Mouse (Mus musculus) heart, adult 9 months (tissue): ENCODE results near the gene Snapc3.
"Not testable (repeated sequence)": the region's sequence is repeated elsewhere in the genome, so short reads cannot be mapped to it uniquely, and the experiment has no call there.

ENCODE experiments used
- DNase-seq, 2 experiments: peaks; one replicate each; pipeline ENCODE4 v3.0.0; 2022; ENCODE audit warnings: low spot score in 2 of 2

The Snapc3 gene

DNA sequence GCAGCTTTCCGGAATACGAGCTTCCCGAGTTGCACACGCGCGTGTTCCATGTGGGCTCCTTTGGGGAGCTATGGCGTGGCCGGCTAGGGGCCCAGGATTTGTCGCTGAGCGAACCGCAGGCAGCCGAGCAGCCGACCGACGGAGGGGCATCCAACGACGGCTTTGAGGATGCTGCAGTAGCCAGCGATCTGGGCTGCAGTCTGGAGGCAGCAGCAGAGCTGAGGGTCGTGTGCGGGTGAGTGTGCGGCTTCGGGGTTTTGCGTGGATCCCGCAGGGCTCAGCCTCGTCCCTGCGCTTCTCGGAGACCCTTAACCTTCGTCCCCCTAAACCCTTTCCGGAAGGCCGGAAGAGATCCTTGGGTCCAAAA, 279 bp downstream of the Snapc3 start:
- DNase-seq: no peak

GRCm38 (mm10) chr4:83418781-83419180, 1.3 kb downstream of the Snapc3 start:
- no peak for DNase-seq

GRCm38 (mm10) chr4:83423641-83424040, 6.1 kb downstream of the Snapc3 start:
- no peak for DNase-seq

DNA sequence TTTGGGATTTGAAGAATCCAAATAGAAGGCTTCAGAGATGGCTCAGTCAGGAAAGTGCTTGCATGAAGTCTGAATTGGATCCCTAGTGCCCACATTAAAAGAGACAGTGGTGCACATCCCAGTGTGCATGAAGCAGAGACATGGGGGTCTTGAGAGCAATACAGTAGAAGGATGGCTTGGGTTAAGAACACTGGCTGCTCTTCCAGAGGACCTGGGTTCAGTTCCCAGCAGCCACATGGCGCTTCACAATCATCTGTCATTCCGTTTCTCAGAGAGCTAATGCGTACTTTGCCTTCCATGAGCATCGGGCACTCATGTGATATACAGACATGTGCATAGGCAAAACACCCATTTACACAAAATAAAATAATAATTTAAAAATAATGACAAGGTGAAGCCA, 7.6 kb downstream of the Snapc3 start:
- no peak for DNase-seq

DNA sequence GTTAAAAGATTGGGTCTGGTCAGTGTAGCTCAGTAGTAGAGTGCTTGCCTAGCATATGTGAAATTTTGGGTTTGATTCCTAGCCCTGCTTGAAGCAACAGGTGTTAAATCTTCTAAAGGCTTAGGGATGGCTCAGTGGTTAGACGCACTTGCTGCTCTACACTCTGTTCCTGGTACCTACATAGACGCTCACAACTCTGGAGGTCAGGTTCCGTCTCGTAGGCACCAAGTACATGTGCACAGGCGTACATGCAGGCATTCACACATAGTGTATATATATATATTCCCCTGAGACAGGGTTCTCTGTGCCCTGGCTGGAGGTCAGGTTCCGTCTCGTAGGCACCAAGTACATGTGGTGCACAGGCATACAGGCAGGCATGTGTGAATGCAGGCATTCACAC, 9.6 kb downstream of the Snapc3 start:
- DNase-seq: no peak

- DNase-seq: no peak
These were observed 10.2 kb downstream of the Snapc3 start for GRCm38 (mm10) chr4:83427696-83428095.

DNA sequence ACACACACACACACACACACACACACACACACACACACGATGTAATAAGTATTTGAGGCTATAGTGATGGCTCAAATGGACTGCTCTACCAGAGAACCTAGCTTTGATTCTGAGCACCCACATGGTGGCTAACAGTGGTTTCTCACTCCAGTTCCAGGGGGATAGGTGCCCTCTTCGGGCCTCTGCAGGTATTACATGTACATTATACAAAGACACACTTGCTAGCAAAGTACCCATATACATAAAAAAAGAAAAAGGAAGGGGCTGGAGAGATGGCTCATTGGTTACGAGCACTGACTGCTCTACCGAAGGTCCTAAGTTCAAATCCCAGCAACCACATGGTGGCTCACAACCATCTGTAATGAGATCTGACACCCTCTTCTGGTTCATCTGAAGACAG, 11.3 kb downstream of the Snapc3 start:
- DNase-seq: no peak

DNA sequence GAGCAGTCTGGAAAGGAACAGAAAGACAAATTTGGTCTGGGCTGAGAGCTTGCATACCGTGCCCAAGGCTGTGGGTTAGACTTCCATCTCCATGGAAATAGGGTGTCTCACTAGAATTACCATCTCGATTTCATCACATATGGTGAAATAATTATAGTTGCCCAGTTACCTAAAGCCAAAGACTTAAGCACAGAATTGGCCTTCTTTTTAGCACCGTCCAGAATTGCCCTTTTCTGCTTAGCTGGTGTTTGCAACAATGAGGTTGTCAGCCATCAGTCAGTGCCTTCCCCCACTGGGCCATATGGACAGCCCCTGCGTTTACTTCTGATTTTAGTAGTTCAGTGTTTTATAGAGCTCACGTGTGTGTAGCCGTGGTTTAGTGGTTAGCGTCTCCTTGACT, 14.4 kb downstream of the Snapc3 start:
- DNase-seq: no peak

- DNase-seq: no peak
These were observed 15.4 kb downstream of the Snapc3 start for GRCm38 (mm10) chr4:83432901-83433300.

DNA sequence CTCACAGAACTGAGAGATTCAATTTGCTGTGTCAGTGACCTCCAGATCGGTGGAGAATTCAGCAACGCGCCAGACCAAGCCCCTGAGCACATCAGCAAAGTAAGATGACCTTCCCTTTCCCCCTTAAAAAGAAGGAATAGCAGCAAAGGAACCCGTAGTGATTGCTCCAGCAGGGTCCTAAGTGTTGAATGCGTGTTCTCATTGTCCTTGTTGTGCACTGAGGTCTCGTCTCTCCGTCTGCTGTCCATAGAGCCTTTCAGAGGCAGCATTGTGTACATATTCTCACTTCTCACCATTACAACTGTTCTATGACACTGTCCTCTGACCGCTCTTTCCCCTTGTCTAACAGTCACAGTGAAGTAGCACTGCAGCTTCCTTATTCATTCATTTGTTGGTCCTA, 18.9 kb downstream of the Snapc3 start:
- no peak for DNase-seq

GRCm38 (mm10) chr4:83438116-83438515, 20.6 kb downstream of the Snapc3 start:
- DNase-seq: no peak

GRCm38 (mm10) chr4:83439045-83439444, 21.5 kb downstream of the Snapc3 start:
- no peak for DNase-seq

- no peak for DNase-seq
These were observed 23.5 kb downstream of the Snapc3 start for GRCm38 (mm10) chr4:83441050-83441449.

GRCm38 (mm10) chr4:83450785-83451184, 33.3 kb downstream of the Snapc3 start:
- DNase-seq: no peak

GRCm38 (mm10) chr4:83460106-83460505, 42.6 kb downstream of the Snapc3 start:
- DNase-seq: no peak

DNA sequence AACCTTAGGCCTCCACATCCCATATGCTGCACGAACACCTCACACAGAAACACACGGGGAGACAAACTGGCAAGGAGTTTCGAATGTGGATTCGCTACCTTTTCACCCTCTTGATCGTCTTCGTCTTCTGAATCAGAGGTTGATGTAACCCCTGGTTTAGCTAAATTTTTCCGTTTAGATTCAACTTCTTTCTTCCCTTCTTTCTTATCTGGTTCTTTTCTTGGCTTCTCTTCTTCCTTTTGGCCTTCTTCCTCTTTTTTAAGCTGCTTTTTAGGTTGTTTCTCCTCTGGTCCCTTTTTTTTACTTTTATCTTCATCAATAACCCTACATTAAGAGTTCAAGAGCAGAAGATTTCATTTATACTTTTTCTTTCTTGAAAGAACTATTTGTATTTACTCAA, 47.3 kb downstream of the Snapc3 start:
- DNase-seq: no peak

DNA sequence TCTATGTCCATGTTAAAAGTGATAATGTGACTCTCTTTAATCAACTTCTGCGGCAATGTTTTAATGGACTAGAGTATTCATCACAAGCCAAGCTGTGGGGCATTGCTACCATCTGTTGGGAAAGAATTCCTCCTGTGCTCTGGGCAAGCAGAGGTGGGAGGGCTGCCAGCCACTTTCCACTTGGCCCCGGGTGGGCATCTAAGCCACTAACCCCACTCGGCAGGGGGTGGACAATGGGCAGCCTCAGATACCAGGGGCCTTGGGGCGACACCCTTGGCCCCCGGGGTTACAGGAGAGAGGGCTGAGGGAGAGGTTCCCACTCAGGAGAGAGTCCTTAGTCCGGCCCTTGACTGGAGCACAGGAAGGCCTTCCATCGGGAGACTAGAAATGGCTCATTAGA, 50.1 kb downstream of the Snapc3 start:
- DNase-seq: no peak

GRCm38 (mm10) chr4:83468208-83468607, 50.7 kb downstream of the Snapc3 start:
- DNase-seq: no peak

GRCm38 (mm10) chr4:83485250-83485649, 67.7 kb downstream of the Snapc3 start:
- DNase-seq: no peak

GRCm38 (mm10) chr4:83485735-83486116, 68.2 kb downstream of the Snapc3 start:
- peak; percentile 73 to 75 for DNase-seq

DNA sequence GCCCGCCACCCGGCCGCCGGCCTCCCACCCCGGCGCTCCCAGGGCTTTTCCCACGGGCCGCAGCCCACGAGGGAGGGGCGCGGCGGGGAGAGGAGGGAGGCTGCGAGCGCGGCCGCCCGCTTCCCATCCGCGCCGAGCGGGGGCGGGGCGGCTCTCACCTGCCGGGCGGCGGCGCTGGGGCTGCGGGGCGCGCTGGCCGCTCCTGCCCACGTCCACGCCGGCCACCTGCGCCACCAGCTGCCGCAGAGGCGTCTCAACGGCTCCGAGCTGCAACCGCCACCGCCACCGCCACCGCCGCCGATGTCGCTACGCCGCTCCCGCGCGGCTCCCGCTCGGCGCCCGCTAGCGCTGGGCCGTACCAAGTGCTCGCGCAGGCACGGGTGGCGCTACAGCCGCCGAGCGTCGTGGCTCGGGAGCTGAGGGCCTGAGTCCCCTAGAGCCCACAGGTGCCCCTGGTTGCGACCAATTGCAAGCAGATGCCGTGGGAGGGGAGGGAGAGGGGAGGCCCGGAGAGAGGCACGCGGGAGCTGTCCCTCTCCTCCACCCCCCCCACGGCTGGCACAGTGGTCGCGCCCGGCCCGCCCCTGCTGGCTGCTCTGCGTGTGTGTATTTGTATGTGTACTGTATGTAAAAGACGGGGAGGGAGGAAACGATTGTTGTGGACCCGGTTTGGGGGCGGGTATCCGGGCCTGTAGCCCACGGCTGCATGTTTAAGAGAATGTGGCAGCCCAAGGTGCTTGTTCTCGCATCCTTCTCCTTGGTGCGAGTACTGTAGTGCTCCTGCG, 68.8 kb downstream of the Snapc3 start, which contains the start of gene Psip1:
TSS of gene Psip1 (minus strand) at position 343 of the 785 bp plus-strand sequence.
- DNase-seq: peak; percentile 69 to 83

DNA sequence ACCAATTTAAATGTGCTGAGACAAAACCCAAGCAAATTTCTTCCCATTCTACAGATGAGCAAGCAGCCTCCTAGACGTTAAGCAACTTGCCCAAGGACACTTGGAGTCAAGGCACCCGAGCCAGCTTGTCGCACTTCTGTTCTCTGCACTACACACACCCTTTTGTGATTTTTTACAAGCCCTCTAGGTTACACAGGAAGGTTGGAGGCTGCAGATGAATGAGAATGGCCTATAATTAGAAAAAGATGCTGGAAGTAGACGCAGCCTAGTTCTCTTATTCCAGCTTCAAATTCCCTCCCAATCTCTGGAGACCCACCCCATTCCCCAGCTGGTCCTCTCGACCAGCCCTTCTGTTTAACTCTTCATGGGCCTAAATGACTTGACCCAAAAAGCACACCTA, 71.6 kb downstream of the Snapc3 start:
- DNase-seq: no peak

GRCm38 (mm10) chr4:83493112-83493511, 75.6 kb downstream of the Snapc3 start:
- DNase-seq: no peak

DNA sequence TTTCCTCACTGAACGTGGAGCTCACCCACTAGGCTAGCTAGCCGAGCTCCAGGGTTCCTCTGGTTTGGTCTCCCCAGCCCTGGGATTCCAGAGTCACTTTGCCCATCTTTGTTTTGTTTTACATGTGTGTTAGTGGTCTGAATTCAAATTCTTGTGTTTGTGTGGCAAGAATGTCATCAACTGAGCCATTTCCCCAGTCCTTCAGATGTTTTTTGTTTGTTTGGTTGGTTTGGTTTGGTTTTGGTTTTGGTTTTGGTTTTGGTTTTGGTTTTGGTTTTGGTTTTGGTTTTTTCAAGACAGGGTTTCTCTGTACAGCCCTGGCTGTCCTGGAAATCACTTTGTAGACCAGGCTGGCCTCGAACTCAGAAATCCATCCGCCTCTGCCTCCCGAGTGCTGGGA, 79.5 kb downstream of the Snapc3 start:
- DNase-seq: not testable (repeated sequence)
